Mouse (Mus musculus) frontal cortex, postnatal 25 days (tissue): ENCODE measurements around the gene Atxn2.
"Not testable (repeated sequence)": the region's sequence is repeated elsewhere in the genome, so short reads cannot be mapped to it uniquely, and the experiment has no call there.

Experiments used
- DNase-seq, 2 experiments: peaks; one replicate each; pipeline ENCODE4 v3.0.0; 2022; ENCODE audit warnings: low spot score in 2 of 2

The Atxn2 gene

DNA sequence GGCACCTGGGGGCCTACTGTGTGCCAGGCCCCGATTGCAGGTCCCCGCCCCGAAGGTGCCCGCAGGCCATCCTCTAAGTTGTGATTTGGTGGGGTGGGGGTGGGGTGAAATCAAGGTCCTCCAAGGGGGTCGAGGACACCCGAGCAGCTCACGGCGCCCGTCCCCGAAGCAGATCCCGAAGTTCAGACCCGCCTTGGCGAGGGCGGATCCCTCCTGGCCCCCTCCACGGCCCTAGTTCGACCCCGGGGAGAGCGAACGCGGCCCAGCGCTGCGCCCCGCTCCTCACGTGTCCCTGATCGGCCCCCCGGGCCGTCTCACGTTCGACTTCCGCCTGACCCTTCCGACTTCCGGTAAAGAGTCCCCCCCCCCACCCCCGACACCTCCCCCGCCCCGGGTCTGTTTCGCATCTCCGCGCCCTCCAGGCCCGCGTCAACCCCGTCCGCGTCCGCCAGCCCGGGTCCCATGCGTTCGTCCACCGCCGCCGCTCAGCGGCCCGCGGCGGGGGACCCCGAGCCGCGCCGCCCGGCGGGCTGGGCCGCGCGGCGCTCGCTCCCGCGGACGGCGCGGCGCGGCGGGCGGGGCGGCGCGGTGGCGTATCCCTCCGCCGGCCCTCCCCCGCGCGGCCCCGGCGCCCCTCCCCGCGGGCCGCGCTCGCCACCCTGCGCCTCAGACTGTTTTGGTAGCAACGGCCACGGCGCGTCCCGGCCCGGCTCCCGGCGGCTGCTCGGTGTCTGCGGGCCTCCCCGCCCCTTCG is at the start of gene Atxn2:
TSS of gene Atxn2 (plus strand) at position 164 of the 754 bp plus-strand sequence.
- DNase-seq: peak; percentile 64 to 65

DNA sequence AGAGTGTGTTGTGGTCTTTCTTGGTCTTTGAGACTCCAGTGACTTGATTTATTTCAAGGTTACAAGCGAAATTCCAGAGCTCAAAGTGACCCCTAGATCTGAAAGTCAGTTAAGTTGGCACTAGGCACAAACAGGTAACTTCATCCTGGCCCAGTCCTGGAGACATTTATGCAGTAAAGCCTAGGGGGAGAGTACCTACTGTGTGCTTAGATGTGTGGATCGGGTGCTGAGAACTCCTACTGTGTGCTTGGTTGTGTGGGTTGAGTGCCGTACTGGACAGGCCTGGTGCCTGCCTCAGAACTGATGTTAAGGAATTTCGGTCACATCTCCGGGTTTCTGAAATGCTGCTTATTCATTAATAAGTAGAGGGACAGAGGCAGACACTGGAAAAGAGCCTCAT is 49.6 kb upstream of the Atxn2 start:
- DNase-seq: no peak

GRCm38 (mm10) chr5:121663456-121663855 is 47.7 kb upstream of the Atxn2 start:
- DNase-seq: no peak

- DNase-seq: no peak
These were observed 47.1 kb upstream of the Atxn2 start for GRCm38 (mm10) chr5:121664078-121664477.

- DNase-seq: no peak
These were observed 46.2 kb upstream of the Atxn2 start for GRCm38 (mm10) chr5:121664971-121665370.

DNA sequence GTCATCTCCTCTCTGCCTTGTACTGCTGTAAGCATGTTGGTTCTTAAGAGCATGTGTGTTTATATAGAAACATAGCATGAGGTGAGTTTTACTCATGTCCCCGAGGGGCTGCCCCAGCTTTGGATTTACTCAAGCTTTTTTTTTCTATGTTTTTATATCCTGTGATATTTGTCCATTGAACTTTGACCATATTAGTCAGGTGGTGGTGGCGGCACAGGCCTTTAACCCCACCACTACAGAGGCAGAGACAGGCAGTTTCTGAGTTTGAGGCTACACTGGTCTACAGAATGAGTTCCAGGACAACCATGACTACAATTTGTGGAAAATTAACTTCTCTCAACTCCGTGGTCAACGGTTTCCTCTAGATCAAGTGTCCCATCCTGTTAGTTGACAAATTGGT is 44.1 kb upstream of the Atxn2 start:
- no peak for DNase-seq

DNA sequence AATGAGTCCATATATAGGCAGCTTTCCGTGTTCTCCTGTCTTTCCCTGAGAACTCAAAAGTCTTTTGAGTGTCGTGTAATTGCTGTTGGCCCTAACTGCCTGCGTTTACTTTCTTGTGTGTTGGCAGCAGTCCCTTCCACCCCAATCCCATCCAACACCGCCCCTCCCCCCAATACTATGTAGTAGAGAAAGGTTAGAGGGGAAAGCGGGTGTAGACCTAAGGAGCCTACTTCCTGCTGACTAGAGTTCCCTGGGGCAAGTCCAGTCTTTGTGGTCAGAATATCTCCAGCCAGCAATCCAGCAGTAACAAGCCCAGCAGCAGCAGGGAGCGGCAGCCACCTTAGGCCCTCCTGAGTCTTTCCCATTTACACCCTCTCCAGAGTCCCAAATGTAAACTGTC is 42.7 kb upstream of the Atxn2 start:
- DNase-seq: no peak

DNA sequence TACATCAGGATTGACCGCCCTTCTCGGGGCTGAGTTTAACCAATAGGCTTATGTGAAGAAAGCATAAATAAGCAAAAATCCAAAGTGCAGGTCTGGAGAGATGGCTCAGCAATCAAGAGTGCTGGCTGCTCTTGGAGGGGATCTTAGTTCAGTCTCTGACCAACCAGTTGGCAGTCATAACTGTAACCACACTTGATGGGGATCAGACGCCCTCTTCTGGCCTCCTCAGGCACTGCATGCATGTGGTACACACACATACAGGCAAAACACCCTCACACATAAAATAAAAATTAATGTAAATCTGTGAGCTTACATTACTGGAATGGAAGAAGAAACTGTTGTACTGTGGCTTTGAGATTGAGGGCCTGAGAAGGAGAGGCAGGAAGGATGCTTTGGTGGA is 40.7 kb upstream of the Atxn2 start:
- DNase-seq: no peak

GRCm38 (mm10) chr5:121682250-121682649 is 28.9 kb upstream of the Atxn2 start:
- no peak for DNase-seq

DNA sequence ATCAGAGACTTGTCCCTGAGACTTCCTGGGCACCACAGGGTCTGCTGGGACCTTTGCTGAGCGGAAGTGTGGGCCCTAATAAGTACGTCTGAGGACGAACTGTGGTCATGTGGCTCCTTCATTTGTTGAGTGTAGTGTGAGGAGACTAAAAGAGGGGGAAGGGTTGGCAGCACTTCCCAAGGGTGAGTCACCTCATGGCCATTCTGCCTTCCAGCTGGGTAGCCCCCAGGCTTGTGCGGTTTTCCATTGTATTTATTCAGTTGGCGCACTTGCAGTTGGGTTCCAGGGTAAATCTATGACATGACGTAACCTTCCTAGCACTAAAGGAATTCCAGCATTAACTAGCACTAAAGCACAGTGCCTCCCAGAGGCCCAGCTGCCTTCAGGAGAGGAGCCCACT is 25.6 kb upstream of the Atxn2 start:
- DNase-seq: no peak

GRCm38 (mm10) chr5:121686113-121686898 is 24.8 kb upstream of the Atxn2 start:
- no peak for DNase-seq

DNA sequence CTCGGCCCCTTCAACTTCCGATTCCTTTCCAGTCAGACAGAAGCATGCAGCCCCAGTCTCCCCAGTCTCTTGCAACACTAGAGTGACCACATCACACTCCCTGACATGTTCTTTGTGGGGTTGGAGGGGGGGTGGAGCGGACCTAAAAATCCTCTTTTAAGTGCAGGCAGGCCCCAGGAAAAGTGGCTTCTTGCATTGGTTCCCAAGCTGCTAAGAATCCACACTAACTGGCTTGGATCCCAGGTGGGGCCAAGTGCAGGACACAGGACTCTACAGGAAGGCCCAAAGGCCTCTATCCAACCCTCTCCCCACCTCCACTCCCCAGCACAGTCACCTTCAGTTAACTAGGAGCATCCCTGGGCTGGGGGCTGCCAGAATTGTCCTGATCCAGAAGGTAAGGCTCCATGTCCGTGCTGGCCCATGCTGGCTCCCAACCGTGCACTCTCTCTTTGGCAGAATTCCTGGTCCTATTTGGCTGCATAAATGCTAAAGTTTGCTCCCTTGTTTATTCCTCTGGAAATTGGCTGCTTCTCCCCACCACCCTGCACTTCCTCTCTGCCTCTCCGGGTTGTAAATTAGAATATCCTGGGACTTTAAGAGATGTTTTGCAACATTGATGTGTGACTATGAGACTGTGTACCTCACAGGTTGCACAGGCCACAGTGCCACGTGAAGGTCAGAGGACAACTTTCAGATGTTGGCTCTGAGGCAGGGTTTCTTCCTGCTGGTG is 20.5 kb upstream of the Atxn2 start:
- DNase-seq: no peak

DNA sequence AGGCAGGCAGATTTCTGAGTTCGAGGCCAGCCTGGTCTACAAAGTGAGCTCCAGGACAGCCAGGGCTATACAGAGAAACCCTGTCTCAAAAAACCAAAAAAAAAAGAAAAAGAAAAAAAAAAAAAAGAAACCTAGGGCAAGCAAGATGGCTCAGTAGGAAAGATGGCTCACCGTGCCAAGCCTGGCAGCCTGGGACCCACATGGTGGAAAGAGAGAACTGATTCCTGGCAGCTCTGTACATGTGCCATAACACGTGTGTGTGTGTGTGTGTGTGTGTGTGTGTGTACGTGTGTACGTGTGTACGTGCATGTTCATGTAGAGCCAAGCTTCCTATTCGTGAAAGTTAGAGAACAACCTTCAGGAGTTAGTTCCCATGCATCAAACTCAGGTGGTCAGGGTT is 19.7 kb upstream of the Atxn2 start:
- DNase-seq: not testable (repeated sequence)

- DNase-seq: no peak
These were observed 18.2 kb upstream of the Atxn2 start for GRCm38 (mm10) chr5:121692897-121693296.

DNA sequence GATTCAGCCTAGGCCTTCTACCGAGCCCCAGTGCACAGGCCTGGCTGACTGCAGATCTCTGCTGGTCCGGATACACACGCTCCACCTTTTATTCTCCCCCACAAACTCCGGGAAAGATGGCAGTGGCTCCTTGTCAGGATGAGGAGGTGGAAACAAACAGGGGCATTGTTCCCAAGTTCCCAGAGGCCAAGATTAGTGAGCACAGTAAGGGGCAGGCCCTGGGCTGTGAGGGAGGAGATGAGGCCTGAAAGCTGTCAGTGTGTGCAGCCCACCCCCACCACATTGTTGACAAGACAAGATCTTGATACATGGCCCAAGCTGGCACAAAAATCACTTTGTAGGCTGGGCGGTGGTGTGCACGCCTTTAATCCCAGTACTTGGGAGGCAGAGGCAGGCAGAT is 14.4 kb upstream of the Atxn2 start:
- DNase-seq: no peak

- no peak for DNase-seq
These were observed 11.2 kb upstream of the Atxn2 start for GRCm38 (mm10) chr5:121699891-121700290.

DNA sequence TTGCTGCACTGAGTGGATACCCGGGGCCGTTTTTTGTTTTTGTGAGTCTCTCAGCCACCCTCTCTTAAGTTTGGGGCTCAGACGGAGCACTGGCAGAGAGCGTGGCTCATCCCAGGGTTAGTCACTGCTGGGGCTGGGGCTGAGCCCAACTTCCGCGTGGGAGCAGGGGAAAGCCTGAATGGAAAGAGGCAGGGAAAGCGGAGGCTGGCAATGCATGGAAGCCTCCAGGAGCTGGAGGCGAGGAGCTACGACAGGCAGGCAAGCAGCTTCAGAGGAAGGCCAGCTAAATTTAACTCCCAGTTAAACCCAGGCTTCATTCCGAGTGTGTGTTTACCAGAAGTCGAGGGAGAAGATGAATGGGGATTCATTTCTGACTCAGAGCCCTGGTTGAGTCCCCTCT is 10.6 kb upstream of the Atxn2 start:
- DNase-seq: peak in 1 of 2 experiments; percentile 47

DNA sequence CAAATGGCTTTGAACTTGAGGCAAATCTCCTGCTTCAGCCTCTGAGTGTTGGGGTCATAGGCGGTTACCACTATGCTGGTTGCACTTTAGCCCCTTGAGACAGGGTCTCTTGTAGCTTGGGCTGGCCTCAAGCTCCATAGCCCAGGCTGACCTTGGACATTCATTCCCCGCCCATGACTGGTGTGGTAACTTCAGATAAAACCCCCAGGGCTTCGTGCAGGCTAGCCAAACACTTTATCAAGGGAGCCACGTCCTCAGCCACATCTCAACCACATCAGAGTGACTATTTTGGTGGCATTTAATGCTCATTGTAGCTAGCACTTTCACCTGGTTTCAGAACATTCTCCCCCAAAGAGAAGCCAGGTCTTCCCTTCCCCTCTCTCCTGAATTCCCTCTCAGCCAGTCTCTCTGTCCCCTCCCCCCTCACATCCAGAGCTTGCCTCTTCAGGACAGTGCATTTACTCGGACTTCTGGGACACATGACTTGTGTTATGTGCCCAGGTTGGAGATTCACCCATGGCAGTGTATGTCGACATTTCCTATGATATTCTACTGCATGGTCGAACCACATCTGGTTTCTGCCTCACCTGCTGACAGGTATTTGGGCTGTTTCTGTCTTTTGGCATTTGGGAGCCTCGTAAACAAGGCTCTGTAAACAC is 9.9 kb upstream of the Atxn2 start:
- DNase-seq: no peak

DNA sequence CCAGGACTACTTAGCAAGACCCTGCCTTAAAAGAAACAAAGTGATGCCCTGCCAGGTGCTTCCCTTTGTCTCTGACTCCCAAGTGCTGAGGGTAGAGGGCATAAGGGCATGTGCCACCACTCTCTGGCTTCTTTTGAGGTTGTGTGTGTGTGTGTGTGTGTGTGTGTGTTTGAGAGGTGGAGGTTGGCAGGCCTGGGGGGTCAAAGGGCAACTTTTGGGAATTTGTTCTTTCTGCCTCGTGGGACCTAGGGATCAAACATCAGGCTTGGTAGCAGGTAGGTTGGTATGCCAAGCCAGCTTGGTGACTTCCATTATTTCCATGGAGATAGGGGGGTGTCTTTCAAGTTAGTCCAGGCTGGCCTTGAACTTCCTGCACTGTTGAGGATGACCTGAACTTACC is 7.8 kb upstream of the Atxn2 start:
- no peak for DNase-seq

DNA sequence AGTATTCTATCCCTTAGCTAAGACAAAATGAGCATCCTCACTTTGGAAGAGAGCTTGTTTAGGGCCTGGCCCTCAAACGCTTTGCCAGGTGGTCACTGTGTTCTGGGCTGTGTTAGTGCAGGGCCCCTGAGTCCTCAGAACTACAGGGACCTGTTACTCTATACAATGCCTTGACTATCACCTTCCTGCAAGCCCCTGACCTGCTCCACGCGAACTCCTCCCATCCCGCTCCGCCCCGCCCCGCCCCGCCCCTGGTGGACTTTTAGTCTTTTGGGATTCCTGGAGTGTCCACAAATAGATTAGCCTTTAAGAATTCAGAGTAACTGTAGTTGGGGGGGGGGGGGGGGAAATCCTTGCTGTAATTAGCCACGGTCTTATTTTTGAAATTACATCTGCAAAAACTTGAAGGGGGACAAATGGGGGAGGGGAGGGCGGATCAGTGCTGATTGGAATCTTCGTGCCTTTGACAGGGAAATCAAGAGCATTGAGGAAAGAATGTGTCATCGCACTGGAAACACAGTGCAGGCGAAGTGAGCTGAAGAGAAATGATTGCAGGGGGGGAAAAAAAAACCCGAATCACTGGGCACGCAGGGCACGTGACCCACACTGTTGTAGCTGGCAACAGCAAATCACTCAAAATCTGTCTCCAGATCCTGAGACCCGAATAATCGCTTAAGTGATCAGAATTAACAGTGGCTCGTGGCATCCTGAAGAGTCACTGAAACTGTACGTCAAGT is 6.5 kb upstream of the Atxn2 start:
- no peak for DNase-seq

DNA sequence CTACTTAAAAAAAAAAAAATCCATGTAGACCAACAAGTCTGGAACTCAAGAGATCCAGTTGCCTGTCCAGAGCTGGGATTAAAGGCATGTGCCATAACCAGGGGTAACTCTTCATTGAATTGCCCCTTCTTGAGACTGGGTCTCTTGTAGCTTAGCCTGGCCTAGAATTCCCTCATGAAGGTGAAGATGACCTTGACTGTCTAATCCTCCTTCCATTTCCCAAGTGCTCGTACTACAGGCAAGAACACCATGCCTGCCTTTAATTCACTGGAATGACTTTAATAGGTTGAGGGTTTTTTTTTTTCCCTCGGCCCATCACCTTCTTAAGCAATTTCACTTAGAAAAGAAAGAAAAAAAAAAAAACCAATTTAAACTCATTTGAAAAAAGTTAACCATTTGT is 735 bp upstream of the Atxn2 start:
- DNase-seq: no peak

- DNase-seq: no peak
These were observed 325 bp upstream of the Atxn2 start for GRCm38 (mm10) chr5:121710851-121711173.
